Mouse (Mus musculus) embryo, embryonic 10 days (tissue): ENCODE measurements around the gene Emilin3.

Experiments
- DNase-seq: peaks from one replicate; pipeline ENCODE4 v3.0.0-alpha.2; 2015; ENCODE audit warnings: low spot score

Gene Emilin3

GRCm38 (mm10) chr2:160872395-160872794 is 39.7 kb downstream of the Emilin3 start:
- DNase-seq: peak; percentile 40

GRCm38 (mm10) chr2:160871310-160871709 is 40.8 kb downstream of the Emilin3 start:
- no peak for DNase-seq

- no peak for DNase-seq
Measured at GRCm38 (mm10) chr2:160869446-160869845, 42.7 kb downstream of the Emilin3 start.

GRCm38 (mm10) chr2:160865266-160865665 is 46.9 kb downstream of the Emilin3 start:
- no peak for DNase-seq

- no peak for DNase-seq
Measured at GRCm38 (mm10) chr2:160864112-160864511, 48.0 kb downstream of the Emilin3 start.

- no peak for DNase-seq
Measured at GRCm38 (mm10) chr2:160860363-160860762, 51.8 kb downstream of the Emilin3 start.
